ENCODE assay signal across 8 mouse cellular contexts in the genomic region with DNA sequence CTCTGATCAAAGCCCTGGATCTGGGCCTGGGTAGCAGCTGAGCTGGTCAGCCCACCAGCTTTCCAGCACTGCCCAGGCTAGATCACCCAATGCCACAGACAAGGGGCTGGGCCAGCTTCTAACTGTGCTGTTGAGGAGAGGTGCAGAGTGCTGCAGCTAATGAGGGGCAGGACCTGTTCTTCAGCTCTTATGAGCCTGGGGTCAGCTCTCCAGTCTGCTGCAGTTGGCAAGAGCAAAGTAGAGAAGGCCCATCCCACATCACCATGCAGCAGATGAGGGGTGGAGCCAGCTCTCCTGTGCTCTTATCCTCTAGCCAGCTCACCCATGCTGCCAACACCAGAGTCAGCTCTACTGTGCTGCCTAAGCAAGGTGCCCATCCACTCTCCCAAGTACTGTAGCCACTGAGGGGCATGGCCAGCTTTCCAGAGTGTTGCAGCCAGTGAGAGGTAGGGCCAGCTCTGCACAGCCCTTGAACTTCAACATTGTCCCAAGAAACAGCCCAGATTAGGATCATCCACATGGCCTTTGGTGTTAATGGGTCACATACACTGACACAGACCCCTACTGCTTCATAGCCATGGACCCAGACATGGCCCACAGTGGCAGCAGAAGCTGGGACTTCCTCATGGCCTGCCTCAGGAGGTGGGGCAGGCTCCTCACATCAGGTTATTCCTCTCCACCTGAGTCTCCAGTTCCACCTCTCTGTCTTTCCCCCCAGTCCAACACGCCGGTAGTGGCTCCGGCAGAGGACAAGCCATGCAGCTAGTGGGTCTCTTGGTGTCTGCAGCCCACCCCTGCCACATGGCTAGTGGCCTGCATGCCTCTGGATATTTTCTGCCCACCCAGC. TPM values are rescaled to one million over a fixed set of nuclear protein-coding genes. Genes with fewer than 3 reads are reported as not detected.
A peak's percentile ranks its signal among the peaks of the same experiment; 100 is the strongest.
DNase-seq lines count a peak whose midpoint lies in the region; ATAC-seq and TF ChIP-seq lines count a peak whose summit lies in the region.
"Had no signal": no experiment of that assay in that cellular context is flagged by ENCODE, and none has a peak within 500 bp of the region (broad histone marks: within the 10 kb centered on the region; RNA-seq: fewer than 3 reads in every experiment).

No protein-coding gene starts in this region.

- H3K4me3 ChIP-seq in hindbrain, postnatal 0 days (ENCODE audit: low read length), result no peak overlapping the region
- H3K4me3 ChIP-seq in hindbrain, embryonic 11.5 days (ENCODE audit: low read depth, low read length), result no peak overlapping the region
- no peak overlapping the region for H3K4me3 ChIP-seq in intestine, embryonic 14.5 days (ENCODE audit: low read depth, low read length)
- H3K4me3 ChIP-seq: embryonic facial prominence, embryonic 12.5 days had no signal

- peak; percentile 43; the same call in 1 of the 2 replicates for ATAC-seq in hindbrain, postnatal 0 days
- no peak for ATAC-seq in hindbrain, embryonic 11.5 days (ENCODE audit: low FRiP score)
- ATAC-seq in erythroblast, adult 5-6 weeks (replicated peaks; ENCODE audit: low FRiP score, poor library complexity, severe bottlenecking), result peak; percentile 70
- peak; percentile 66 for ATAC-seq in intestine, embryonic 14.5 days (replicated peaks; ENCODE audit: low FRiP score, low TSS enrichment, low read depth)
- peak; percentile 99 for ATAC-seq in megakaryocyte-erythroid progenitor cell, adult 5-6 weeks (replicated peaks; ENCODE audit: low FRiP score, low TSS enrichment, poor library complexity, severe bottlenecking)

- no peak overlapping the region for H3K27ac ChIP-seq in hindbrain, postnatal 0 days
- no peak overlapping the region for H3K27ac ChIP-seq in hindbrain, embryonic 11.5 days (ENCODE audit: low read depth, low read length)
- H3K27ac ChIP-seq in intestine, embryonic 14.5 days (ENCODE audit: low read depth), result peak overlapping the region; percentile 61; the same call in 1 of the 2 replicates
- H3K27ac ChIP-seq: embryonic facial prominence, embryonic 12.5 days had no signal

- no peaks in the 10 kb centered on the region for H3K9me3 ChIP-seq in hindbrain, postnatal 0 days (ENCODE audit: low read length)
- no peaks in the 10 kb centered on the region for H3K9me3 ChIP-seq in hindbrain, embryonic 11.5 days (ENCODE audit: control insufficient read depth, low read length)
- no peaks in the 10 kb centered on the region for H3K9me3 ChIP-seq in intestine, embryonic 14.5 days (ENCODE audit: control insufficient read depth, low read length)
- H3K9me3 ChIP-seq: embryonic facial prominence, embryonic 12.5 days had no signal

- TF ChIP-seq CTCF in hindbrain, postnatal 0 days (IDR thresholded peaks at IDR 0.05; ENCODE audit: low read depth), result no peak

- H3K4me1 ChIP-seq in hindbrain, postnatal 0 days (ENCODE audit: insufficient read depth, low read length), result 0 out of 2 replicates have a peak, but pooled peaks cover 6% of the 10 kb centered on the region
- H3K4me1 ChIP-seq in hindbrain, embryonic 11.5 days (replicated peaks; ENCODE audit: control insufficient read depth, insufficient read depth, low read length), result no peaks in the 10 kb centered on the region
- H3K4me1 ChIP-seq in intestine, embryonic 14.5 days (replicated peaks; ENCODE audit: control insufficient read depth, insufficient read depth, low read length), result peaks cover 35% of the 10 kb centered on the region

- WGBS in hindbrain, postnatal 0 days, result 98% methylated on average over 3 of the region's 3 CpGs
- WGBS in hindbrain, embryonic 11.5 days, result 100% methylated on average over 3 of the region's 3 CpGs
- 84% methylated on average over 3 of the region's 3 CpGs for WGBS in intestine, embryonic 14.5 days

- DNase-seq in hindbrain, postnatal 0 days (ENCODE audit: low spot score), result no peak
- no peak for DNase-seq in hindbrain, embryonic 11.5 days (ENCODE audit: low spot score)
- no peak for DNase-seq in intestine, embryonic 14.5 days (ENCODE audit: low spot score)
- DNase-seq in urinary bladder, postnatal 14 days (ENCODE audit: low spot score), result no peak
- DNase-seq in spleen, adult 12 weeks (ENCODE audit: low spot score), result no peak

- no peaks in the 10 kb centered on the region for H3K27me3 ChIP-seq in hindbrain, postnatal 0 days (ENCODE audit: insufficient read depth, low read length)
- no peaks in the 10 kb centered on the region for H3K27me3 ChIP-seq in hindbrain, embryonic 11.5 days (ENCODE audit: control insufficient read depth, insufficient read depth, low read length)
- H3K27me3 ChIP-seq in intestine, embryonic 14.5 days (replicated peaks; ENCODE audit: control insufficient read depth, insufficient read depth, low read length), result no peaks in the 10 kb centered on the region
- H3K27me3 ChIP-seq: embryonic facial prominence, embryonic 12.5 days had no signal

- no peak overlapping the region for H3K4me2 ChIP-seq in hindbrain, postnatal 0 days (ENCODE audit: low read depth, low read length)
- no peak overlapping the region for H3K4me2 ChIP-seq in hindbrain, embryonic 11.5 days (replicated peaks; ENCODE audit: low read depth, low read length)
- H3K4me2 ChIP-seq in intestine, embryonic 14.5 days (ENCODE audit: low read length), result no peak overlapping the region
- H3K4me2 ChIP-seq: embryonic facial prominence, embryonic 12.5 days had no signal

- no peak overlapping the region for H3K9ac ChIP-seq in hindbrain, postnatal 0 days (replicated peaks; ENCODE audit: low read length)
- no peak overlapping the region for H3K9ac ChIP-seq in hindbrain, embryonic 11.5 days (ENCODE audit: low read depth, low read length)
- H3K9ac ChIP-seq in intestine, embryonic 14.5 days (ENCODE audit: low read length), result no peak overlapping the region
- H3K9ac ChIP-seq: embryonic facial prominence, embryonic 12.5 days had no signal

- no peaks in the 10 kb centered on the region; the same call in 1 of the 2 replicates for H3K36me3 ChIP-seq in hindbrain, postnatal 0 days (ENCODE audit: insufficient read depth, low read length)
- no peaks in the 10 kb centered on the region for H3K36me3 ChIP-seq in hindbrain, embryonic 11.5 days (ENCODE audit: control insufficient read depth, insufficient read depth, low read length)
- H3K36me3 ChIP-seq in intestine, embryonic 14.5 days (ENCODE audit: control insufficient read depth, insufficient read depth, low read length), result peaks cover 7% of the 10 kb centered on the region

RNA-seq across cellular contexts. Expression of a gene that starts 10.8 kb away (rescaled TPM):
- total RNA-seq in hindbrain, postnatal 0 days (2014; rRNA removed), result 64.5 and 71.8 TPM in 2 replicates
- polyA plus RNA-seq in hindbrain, postnatal 0 days (2015; fragmentation: Nextera tagmentation; extraction: Ambion mirVana), result 28.5 and 31.3 TPM in 2 replicates
- polyA plus RNA-seq in hindbrain, embryonic 11.5 days (2014; fragmentation: Nextera tagmentation; extraction: Ambion mirVana), result 21.9 and 25.7 TPM in 2 replicates
- 8.8 and 9.4 TPM in 2 replicates for total RNA-seq in erythroblast, adult 5-6 weeks (2015; ENCODE audit: low replicate concordance)
- total RNA-seq in erythroblast, adult 5-6 weeks (2017; ENCODE audit: low replicate concordance), result 14.6 and 31.2 TPM in 2 replicates
- 17.9 and 18.0 TPM in 2 replicates for polyA plus RNA-seq in intestine, embryonic 14.5 days (2014; fragmentation: Nextera tagmentation; extraction: Ambion mirVana)
- 26.5 and 29.7 TPM in 2 replicates for total RNA-seq in megakaryocyte-erythroid progenitor cell, adult 5-6 weeks (2014; fragmentation: Nextera tagmentation)
- 40.8 and 65.8 TPM in 2 replicates for total RNA-seq in megakaryocyte-erythroid progenitor cell, adult 5-6 weeks (2017)
